Mouse (Mus musculus) liver, adult 2 months (tissue): Measurements from ENCODE around the gene Efnb3. TPM values are rescaled to one million over a fixed set of nuclear protein-coding genes. Genes with fewer than 3 reads are reported as not detected.
A peak's percentile ranks its signal among the peaks of the same experiment; 100 is the strongest.

Source experiments
- DNase-seq: peaks from one replicate; pipeline ENCODE4 v3.0.0-alpha.2; 2011; ENCODE audit warnings: low read depth, low spot score; ENCODE audit errors: extremely low read depth
- H3K27ac ChIP-seq: fragments of 200-500 bp; replicated peaks from 2 replicates; pipeline ENCODE4 v1.5.1; 2012; ENCODE audit warnings: low read depth, mild to moderate bottlenecking, control low read depth, inconsistent platforms, low read length; ENCODE audit not compliant: insufficient read depth
- H3K27me3 ChIP-seq: fragments of 200-500 bp; 2 replicates; pipeline ENCODE4 v1.6.1; 2012; ENCODE audit warnings: mild to moderate bottlenecking, moderate library complexity, low read length, inconsistent platforms; ENCODE audit not compliant: control insufficient read depth, insufficient read depth
- H3K36me3 ChIP-seq: fragments of 200-500 bp; 2 replicates; pipeline ENCODE4 v1.6.1; 2012; ENCODE audit warnings: low read length, inconsistent platforms; ENCODE audit not compliant: control insufficient read depth, insufficient read depth
- H3K4me1 ChIP-seq: fragments of 200-500 bp; 2 replicates; pipeline ENCODE4 v1.6.1; 2011; ENCODE audit warnings: low read length; ENCODE audit not compliant: control insufficient read depth, insufficient read depth
- H3K4me3 ChIP-seq: fragments of 200-500 bp; 2 replicates; pipeline ENCODE4 v1.5.1; 2011; ENCODE audit warnings: low read depth, mild to moderate bottlenecking, control low read depth, low read length, moderate library complexity; ENCODE audit not compliant: insufficient read depth
- H3K79me2 ChIP-seq: fragments of 200-500 bp; 2 replicates; pipeline ENCODE4 v1.6.1; 2012; ENCODE audit warnings: inconsistent platforms, mild to moderate bottlenecking, low read length, moderate library complexity; ENCODE audit not compliant: control insufficient read depth, insufficient read depth
- H3K9ac ChIP-seq: fragments of 200-500 bp; 2 replicates; pipeline ENCODE4 v1.6.1; 2012; ENCODE audit warnings: low read depth, mild to moderate bottlenecking, control low read depth, inconsistent platforms, low read length
- CTCF ChIP-seq: fragments of 200-500 bp; IDR thresholded peaks from 2 replicates; pipeline ENCODE4 v1.5.1; 2011; ENCODE audit warnings: low read depth, low read length, control low read depth
- POLR2A ChIP-seq: fragments of 200-500 bp; IDR thresholded peaks from 2 replicates; pipeline ENCODE4 v1.6.1; 2011; ENCODE audit warnings: low read length, control low read depth; ENCODE audit not compliant: insufficient read depth; ENCODE audit errors: extremely low read depth
- WGBS: fragments of 180-500 bp; shearing (Covaris S2); methylation state at CpG from one replicate; pipeline ENCODE4 v1.1.7; 2018; 5-methylcytosine and 5-hydroxymethylcytosine counted together
- polyA plus RNA-seq: library from polyadenylated mRNA; depleted of rRNA; stranded (reverse); fragments of >200 nt; gene quantifications from 2 replicates; pipeline ENCODE4 v1.2.3, GENCODE M21; 2012; rRNA removed
- total RNA-seq: library from RNA; depleted of rRNA; stranded (reverse); fragments of >200 nt; gene quantifications from 2 replicates; pipeline ENCODE4 v1.2.3, GENCODE M21; 2014; rRNA removed

Gene Efnb3
- total and polyA plus RNA-seq, 2 experiments, result 0.17 TPM; not detected in 1

- no peaks in the 10 kb centered on the region for H3K36me3 ChIP-seq
- TF ChIP-seq POLR2A, result no peak
- TF ChIP-seq CTCF, result no peak
- DNase-seq, result no peak
- WGBS, result 58% methylated on average over 4 of the region's 4 CpGs
- no peak overlapping the region for H3K27ac ChIP-seq
- no peaks in the 10 kb centered on the region for H3K79me2 ChIP-seq
- H3K9ac ChIP-seq, result no peak overlapping the region
- H3K4me1 ChIP-seq, result no peaks in the 10 kb centered on the region
- no peak overlapping the region for H3K4me3 ChIP-seq
- H3K27me3 ChIP-seq, result no peaks in the 10 kb centered on the region
Measured at GRCm38 (mm10) chr11:69519976-69520375, 40.0 kb downstream of the Efnb3 start.

GRCm38 (mm10) chr11:69516661-69517060 is 43.3 kb downstream of the Efnb3 start:
- no peaks in the 10 kb centered on the region for H3K36me3 ChIP-seq
- no peak overlapping the region for H3K9ac ChIP-seq
- DNase-seq, result no peak
- H3K4me1 ChIP-seq, result no peaks in the 10 kb centered on the region
- no peaks in the 10 kb centered on the region for H3K27me3 ChIP-seq
- H3K4me3 ChIP-seq, result no peak overlapping the region
- 60% methylated on average over 3 of the region's 3 CpGs for WGBS
- H3K79me2 ChIP-seq, result no peaks in the 10 kb centered on the region
- no peak overlapping the region for H3K27ac ChIP-seq
- TF ChIP-seq CTCF (no peak), POLR2A (no peak)

DNA sequence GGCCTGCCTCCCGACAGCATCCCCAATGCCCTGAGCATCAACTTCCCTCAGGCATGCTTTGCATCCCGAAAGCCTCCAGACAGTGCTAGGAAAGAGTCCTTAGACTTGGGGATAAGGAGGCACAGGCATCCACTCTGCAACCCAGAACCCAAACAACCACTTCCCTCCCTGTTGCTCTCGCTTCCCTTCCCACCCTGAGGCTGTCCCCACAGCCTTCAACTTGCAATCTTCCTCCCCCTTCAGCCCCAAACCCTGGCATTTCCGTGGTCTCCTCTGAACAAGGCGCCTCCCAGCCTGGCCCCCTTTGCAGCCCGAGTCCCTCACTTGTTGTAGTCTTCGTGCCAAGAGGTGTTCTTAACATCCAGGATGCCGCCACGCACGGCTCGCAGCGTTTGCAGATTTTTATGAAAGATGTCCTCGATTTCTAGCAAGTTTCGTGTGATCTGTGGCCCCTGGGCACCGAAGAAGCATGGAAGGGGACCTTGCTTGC is 43.8 kb downstream of the Efnb3 start:
- H3K27me3 ChIP-seq, result no peaks in the 10 kb centered on the region
- H3K36me3 ChIP-seq, result no peaks in the 10 kb centered on the region
- H3K79me2 ChIP-seq, result no peaks in the 10 kb centered on the region
- DNase-seq, result no peak
- no peak for TF ChIP-seq POLR2A
- no peak for TF ChIP-seq CTCF
- H3K9ac ChIP-seq, result no peak overlapping the region
- no peaks in the 10 kb centered on the region for H3K4me1 ChIP-seq
- 62% methylated on average over 15 of the region's 15 CpGs for WGBS
- H3K4me3 ChIP-seq, result no peak overlapping the region
- no peak overlapping the region for H3K27ac ChIP-seq

GRCm38 (mm10) chr11:69513840-69514239 is 46.2 kb downstream of the Efnb3 start:
- DNase-seq, result peak; percentile 50
- Histone ChIP-seq H3K36me3 (no peaks in the 10 kb centered on the region), H3K27me3 (no peaks in the 10 kb centered on the region), H3K9ac (no peak overlapping the region), H3K27ac (no peak overlapping the region), H3K4me3 (no peak overlapping the region), H3K4me1 (no peaks in the 10 kb centered on the region), H3K79me2 (no peaks in the 10 kb centered on the region)
- WGBS, result 7% methylated on average over 6 of the region's 6 CpGs
- TF ChIP-seq POLR2A, result no peak
- TF ChIP-seq CTCF, result peak; percentile 65

DNA sequence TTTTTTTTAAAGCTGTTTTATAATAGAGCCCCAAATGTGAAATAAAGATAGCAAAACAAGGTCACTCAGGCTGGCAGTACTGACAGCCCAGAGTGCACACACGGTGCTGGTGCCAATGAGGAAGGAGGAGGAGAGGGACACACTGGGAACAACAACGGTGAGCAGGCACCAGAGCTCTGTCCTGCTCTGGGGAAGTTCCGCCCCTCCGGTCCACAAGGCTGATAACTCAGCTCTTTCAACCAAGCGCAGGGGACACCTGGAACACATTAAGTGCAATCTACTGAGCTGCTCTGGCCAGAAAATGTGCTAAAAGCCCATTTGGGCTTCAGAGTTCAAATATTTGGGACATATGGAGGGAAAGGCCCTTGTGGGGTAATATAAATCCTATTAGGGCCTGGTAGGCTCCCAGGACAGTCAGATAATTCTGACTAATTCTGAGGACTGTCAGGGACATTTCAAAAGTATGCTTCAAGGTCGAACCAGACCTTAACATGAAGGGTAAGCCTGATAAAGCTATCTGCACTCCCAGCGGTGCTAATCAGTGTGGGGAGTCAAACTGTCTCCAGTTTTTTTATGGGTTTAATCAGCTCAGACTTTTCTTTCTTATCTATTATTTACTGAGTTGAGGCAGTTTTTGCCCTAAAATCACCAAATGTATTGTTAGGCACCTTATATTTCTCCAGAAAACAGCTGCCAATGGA is 49.1 kb downstream of the Efnb3 start:
- H3K36me3 ChIP-seq, result no peaks in the 10 kb centered on the region
- no peak overlapping the region for H3K27ac ChIP-seq
- no peak overlapping the region for H3K9ac ChIP-seq
- DNase-seq, result no peak
- TF ChIP-seq POLR2A, result no peak
- no peak for TF ChIP-seq CTCF
- 43% methylated on average over 7 of the region's 7 CpGs for WGBS
- no peaks in the 10 kb centered on the region for H3K79me2 ChIP-seq
- H3K27me3 ChIP-seq, result no peaks in the 10 kb centered on the region
- no peak overlapping the region for H3K4me3 ChIP-seq
- no peaks in the 10 kb centered on the region for H3K4me1 ChIP-seq

Other genes starting within 250 kb of the Efnb3 start
- gene Cntrob, start 236.4 kb downstream of the Efnb3 start, total RNA-seq, result 2.5 and 3.0 TPM in 2 replicates
- gene Cntrob, start 236.4 kb downstream of the Efnb3 start, polyA plus RNA-seq, result 3.0 and 3.9 TPM in 2 replicates
- 37.5 and 40.9 TPM in 2 replicates for gene Trappc1, start 236.2 kb downstream of the Efnb3 start, total RNA-seq
- 35.1 and 38.3 TPM in 2 replicates for gene Trappc1, start 236.2 kb downstream of the Efnb3 start, polyA plus RNA-seq
- 0.13 and 0.28 TPM in 2 replicates for gene Kcnab3, start 233.9 kb downstream of the Efnb3 start, total RNA-seq
- 0.50 and 0.84 TPM in 2 replicates for gene Kcnab3, start 233.9 kb downstream of the Efnb3 start, polyA plus RNA-seq
- gene Rnf227, start 219.7 kb downstream of the Efnb3 start, total RNA-seq, result 0.55 and 0.67 TPM in 2 replicates
- gene Rnf227, start 219.7 kb downstream of the Efnb3 start, polyA plus RNA-seq, result 0.35 and 0.41 TPM in 2 replicates
- 45.2 and 57.5 TPM in 2 replicates for gene Chd3, start 190.8 kb downstream of the Efnb3 start, total RNA-seq
- 55.2 and 80.2 TPM in 2 replicates for gene Chd3, start 190.8 kb downstream of the Efnb3 start, polyA plus RNA-seq
- 86.6 and 91.5 TPM in 2 replicates for gene Naa38, start 164.7 kb downstream of the Efnb3 start, total RNA-seq
- 133 and 150 TPM in 2 replicates for gene Naa38, start 164.7 kb downstream of the Efnb3 start, polyA plus RNA-seq
- gene Cyb5d1, start 164.6 kb downstream of the Efnb3 start, total RNA-seq, result 33.9 and 40.7 TPM in 2 replicates
- gene Cyb5d1, start 164.6 kb downstream of the Efnb3 start, polyA plus RNA-seq, result 21.1 and 22.1 TPM in 2 replicates
- gene Tmem88, start 162.0 kb downstream of the Efnb3 start, total RNA-seq, result 1.3 and 1.7 TPM in 2 replicates
- 6.7 and 8.5 TPM in 2 replicates for gene Tmem88, start 162.0 kb downstream of the Efnb3 start, polyA plus RNA-seq
- gene Kdm6b, start 146.5 kb downstream of the Efnb3 start, total RNA-seq, result 1.6 and 2.3 TPM in 2 replicates
- 4.2 and 4.6 TPM in 2 replicates for gene Kdm6b, start 146.5 kb downstream of the Efnb3 start, polyA plus RNA-seq
- under 0.01 and 0.09 TPM in 2 replicates for gene Dnah2, start 11.1 kb downstream of the Efnb3 start, total RNA-seq
- 0.02 TPM in 2 replicates for gene Dnah2, start 11.1 kb downstream of the Efnb3 start, polyA plus RNA-seq
- 5.6 and 6.4 TPM in 2 replicates for gene Wrap53, start 20.1 kb upstream of the Efnb3 start, total RNA-seq
- 10.7 and 11.2 TPM in 2 replicates for gene Wrap53, start 20.1 kb upstream of the Efnb3 start, polyA plus RNA-seq
- 3.7 and 6.2 TPM in 2 replicates for gene Trp53, start 20.2 kb upstream of the Efnb3 start, total RNA-seq
- gene Trp53, start 20.2 kb upstream of the Efnb3 start, polyA plus RNA-seq, result 23.5 and 35.4 TPM in 2 replicates
- gene Atp1b2, start 45.7 kb upstream of the Efnb3 start, total RNA-seq, result 0.18 and 0.20 TPM in 2 replicates
- gene Atp1b2, start 45.7 kb upstream of the Efnb3 start, polyA plus RNA-seq, result 0.40 and 0.46 TPM in 2 replicates
- gene Shbg, start 57.7 kb upstream of the Efnb3 start, total RNA-seq, result not detected in 2 replicates
- 0.18 TPM in 1 of 2 replicates, not detected in the other for gene Shbg, start 57.7 kb upstream of the Efnb3 start, polyA plus RNA-seq
- 12.3 and 19.4 TPM in 2 replicates for gene Sat2, start 61.8 kb upstream of the Efnb3 start, total RNA-seq
- 10.8 and 12.8 TPM in 2 replicates for gene Sat2, start 61.8 kb upstream of the Efnb3 start, polyA plus RNA-seq
- 18.1 and 19.9 TPM in 2 replicates for gene Fxr2, start 72.8 kb upstream of the Efnb3 start, total RNA-seq
- 24.2 and 33.9 TPM in 2 replicates for gene Fxr2, start 72.8 kb upstream of the Efnb3 start, polyA plus RNA-seq
- not detected in 2 replicates for gene Sox15, start 95.1 kb upstream of the Efnb3 start, total RNA-seq
- 0.21 TPM in 1 of 2 replicates, not detected in the other for gene Sox15, start 95.1 kb upstream of the Efnb3 start, polyA plus RNA-seq
- gene Mpdu1, start 102.4 kb upstream of the Efnb3 start, total RNA-seq, result 49.9 and 53.5 TPM in 2 replicates
- gene Mpdu1, start 102.4 kb upstream of the Efnb3 start, polyA plus RNA-seq, result 100 and 115 TPM in 2 replicates
- gene Cd68, start 105.9 kb upstream of the Efnb3 start, total RNA-seq, result 4.5 and 6.0 TPM in 2 replicates
- gene Cd68, start 105.9 kb upstream of the Efnb3 start, polyA plus RNA-seq, result 6.1 and 14.8 TPM in 2 replicates
- gene Eif4a1, start 112.2 kb upstream of the Efnb3 start, total RNA-seq, result 370 and 386 TPM in 2 replicates
- 184 and 221 TPM in 2 replicates for gene Eif4a1, start 112.2 kb upstream of the Efnb3 start, polyA plus RNA-seq
- 26.2 and 31.9 TPM in 2 replicates for gene Senp3, start 121.9 kb upstream of the Efnb3 start, total RNA-seq
- 17.5 and 25.8 TPM in 2 replicates for gene Senp3, start 121.9 kb upstream of the Efnb3 start, polyA plus RNA-seq
- gene Tnfsf13, start 125.6 kb upstream of the Efnb3 start, total RNA-seq, result 1.0 and 1.4 TPM in 2 replicates
- gene Tnfsf13, start 125.6 kb upstream of the Efnb3 start, polyA plus RNA-seq, result 0.58 and 1.1 TPM in 2 replicates
- gene Tnfsf12, start 135.6 kb upstream of the Efnb3 start, total RNA-seq, result 2.6 and 3.0 TPM in 2 replicates
- gene Tnfsf12, start 135.6 kb upstream of the Efnb3 start, polyA plus RNA-seq, result 9.5 and 18.0 TPM in 2 replicates
- 2.5 and 3.4 TPM in 2 replicates for gene Tnfsfm13, start 135.9 kb upstream of the Efnb3 start, total RNA-seq
- 2.6 and 3.6 TPM in 2 replicates for gene Tnfsfm13, start 135.9 kb upstream of the Efnb3 start, polyA plus RNA-seq
- gene Polr2a, start 198.4 kb upstream of the Efnb3 start, total RNA-seq, result 10.0 and 12.6 TPM in 2 replicates
- gene Polr2a, start 198.4 kb upstream of the Efnb3 start, polyA plus RNA-seq, result 9.9 and 10.6 TPM in 2 replicates
- not detected in 2 replicates for gene Slc35g3, start 201.8 kb upstream of the Efnb3 start, total RNA-seq
- gene Slc35g3, start 201.8 kb upstream of the Efnb3 start, polyA plus RNA-seq, result not detected in 2 replicates
- 2.6 and 4.4 TPM in 2 replicates for gene Zbtb4, start 205.7 kb upstream of the Efnb3 start, total RNA-seq
- gene Zbtb4, start 205.7 kb upstream of the Efnb3 start, polyA plus RNA-seq, result 8.2 and 9.7 TPM in 2 replicates
- gene Chrnb1, start 235.7 kb upstream of the Efnb3 start, total RNA-seq, result 0.46 and 0.54 TPM in 2 replicates
- 0.28 and 0.35 TPM in 2 replicates for gene Chrnb1, start 235.7 kb upstream of the Efnb3 start, polyA plus RNA-seq
- gene Fgf11, start 241.7 kb upstream of the Efnb3 start, total RNA-seq, result 0.18 and 0.20 TPM in 2 replicates
- 0.33 and 0.34 TPM in 2 replicates for gene Fgf11, start 241.7 kb upstream of the Efnb3 start, polyA plus RNA-seq
- 2.3 and 2.4 TPM in 2 replicates for gene Tmem102, start 245.4 kb upstream of the Efnb3 start, total RNA-seq
- 13.5 and 15.7 TPM in 2 replicates for gene Tmem102, start 245.4 kb upstream of the Efnb3 start, polyA plus RNA-seq